Mouse (Mus musculus): ENCODE results near the gene Tulp2.
A peak's percentile ranks its signal among the peaks of the same experiment; 100 is the strongest.
"Not testable (repeated sequence)": the region's sequence is repeated elsewhere in the genome, so short reads cannot be mapped to it uniquely, and the experiment has no call there.

The Tulp2 gene

GRCm38 (mm10) chr7:45522957-45523676, 41.4 kb downstream of the Tulp2 start:
- no peak for DNase-seq

GRCm38 (mm10) chr7:45523678-45524170, 42.0 kb downstream of the Tulp2 start:
- DNase-seq: no peak

GRCm38 (mm10) chr7:45524841-45525621, 43.4 kb downstream of the Tulp2 start:
- peak in 1 of 2 experiments; percentile 30 for DNase-seq

GRCm38 (mm10) chr7:45525809-45526473, 44.3 kb downstream of the Tulp2 start, which contains the start of the genes Ppp1r15a and Plekha4:
Gene Ppp1r15a, minus strand, starts transcription at chr7:45526268.
Gene Plekha4, plus strand, starts transcription at chr7:45526330.
- peak; percentile 94 to 96 for DNase-seq

GRCm38 (mm10) chr7:45526474-45527120, 44.9 kb downstream of the Tulp2 start:
- peak in 1 of 2 experiments; percentile 37 for DNase-seq

- DNase-seq: not testable (repeated sequence)
Measured at GRCm38 (mm10) chr7:45527169-45527568, 45.5 kb downstream of the Tulp2 start.

GRCm38 (mm10) chr7:45529461-45529860, 47.8 kb downstream of the Tulp2 start:
- DNase-seq: no peak

- no peak for DNase-seq
Measured at GRCm38 (mm10) chr7:45530643-45531042, 49.0 kb downstream of the Tulp2 start.

- DNase-seq: no peak
Measured at GRCm38 (mm10) chr7:45535676-45536075, 54.0 kb downstream of the Tulp2 start.

- DNase-seq: no peak
Measured at GRCm38 (mm10) chr7:45537602-45538001, 55.9 kb downstream of the Tulp2 start.

GRCm38 (mm10) chr7:45538163-45539041, 56.7 kb downstream of the Tulp2 start:
- DNase-seq: peak in 1 of 2 experiments; percentile 62

- DNase-seq: no peak
Measured at GRCm38 (mm10) chr7:45539095-45539494, 57.4 kb downstream of the Tulp2 start.

GRCm38 (mm10) chr7:45540213-45540612, 58.5 kb downstream of the Tulp2 start:
- peak in 1 of 2 experiments; percentile 50 for DNase-seq

- DNase-seq: no peak
Measured at GRCm38 (mm10) chr7:45544525-45544924, 62.8 kb downstream of the Tulp2 start.

GRCm38 (mm10) chr7:45549641-45550436, 68.2 kb downstream of the Tulp2 start:
- DNase-seq: no peak

- DNase-seq: no peak
Measured at GRCm38 (mm10) chr7:45550821-45551511, 69.3 kb downstream of the Tulp2 start.

- DNase-seq: no peak
Measured at GRCm38 (mm10) chr7:45551512-45551883, 69.8 kb downstream of the Tulp2 start.

GRCm38 (mm10) chr7:45553519-45553918, 71.8 kb downstream of the Tulp2 start:
- DNase-seq: no peak

- DNase-seq: no peak
Measured at GRCm38 (mm10) chr7:45553990-45554389, 72.3 kb downstream of the Tulp2 start.

- no peak for DNase-seq
Measured at GRCm38 (mm10) chr7:45554744-45555143, 73.1 kb downstream of the Tulp2 start, which contains the start of gene Hsd17b14. Gene Hsd17b14, plus strand, starts transcription at chr7:45554893.

All from kidney, adult 8-10 months (tissue).